Mouse (Mus musculus): ENCODE results near the gene Cyp2g1.
"Not testable (repeated sequence)": the region's sequence is repeated elsewhere in the genome, so short reads cannot be mapped to it uniquely, and the experiment has no call there.

Gene Cyp2g1

GRCm38 (mm10) chr7:26808592-26808991 is at the start of gene Cyp2g1:
Gene Cyp2g1 (plus strand): TSS chr7:26808892.
- no peak for DNase-seq

DNA sequence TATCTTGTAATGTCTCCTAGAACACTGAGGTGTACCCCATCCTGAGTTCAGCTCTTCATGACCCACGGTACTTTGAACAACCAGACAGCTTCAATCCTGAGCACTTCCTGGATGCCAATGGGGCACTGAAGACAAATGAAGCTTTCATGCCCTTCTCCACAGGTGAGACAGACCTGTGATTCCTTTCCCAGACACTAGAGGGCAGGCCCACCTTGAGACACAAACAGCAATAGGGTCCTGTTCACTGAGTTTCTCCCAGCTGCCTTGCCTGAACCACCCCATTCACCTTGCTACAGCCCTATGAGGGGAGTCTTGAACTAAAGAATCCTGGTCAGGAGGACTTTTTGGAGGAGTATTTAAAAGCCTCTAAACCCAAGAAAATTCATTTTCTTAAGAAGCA is 41.6 kb upstream of the Cyp2g1 start:
- DNase-seq: peak; percentile 33 to 73

GRCm38 (mm10) chr7:26769881-26770470 is 38.7 kb upstream of the Cyp2g1 start:
- no peak for DNase-seq

DNA sequence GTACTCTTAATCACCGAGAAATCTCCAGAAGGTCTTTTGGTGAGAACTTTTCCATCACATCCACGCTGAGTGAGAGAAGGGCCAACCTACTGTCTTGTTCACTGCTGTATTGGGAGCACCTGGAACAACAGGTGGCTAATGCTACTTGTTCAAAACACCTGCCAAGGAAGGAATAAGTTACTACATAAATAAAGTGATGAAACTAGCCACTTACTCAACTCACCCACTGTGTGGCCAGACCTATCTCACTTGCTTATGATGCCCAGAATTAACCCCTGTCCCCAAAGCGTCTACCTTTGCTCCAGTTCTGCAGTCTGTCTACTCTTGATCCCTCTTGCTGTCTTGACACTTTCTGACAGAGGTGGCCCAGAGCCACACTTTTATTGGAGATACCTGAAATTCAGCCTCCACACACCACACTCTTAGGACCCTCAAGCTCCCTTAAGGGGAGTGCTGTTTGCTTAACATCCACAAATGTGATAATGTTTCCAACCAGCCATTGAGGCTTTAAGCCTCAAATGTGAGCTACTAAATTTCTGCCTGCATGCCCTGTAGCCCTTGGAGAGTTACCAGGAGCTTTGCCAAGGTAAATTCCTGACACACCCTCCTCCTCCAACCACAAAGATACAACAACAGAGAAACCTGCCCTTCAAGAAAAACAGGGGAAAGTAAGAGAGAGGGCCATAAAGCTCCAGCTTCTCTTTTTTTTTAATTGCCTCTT is 35.7 kb upstream of the Cyp2g1 start:
- DNase-seq: no peak

- peak; percentile 35 to 41 for DNase-seq
Observed at GRCm38 (mm10) chr7:26775866-26776265, 32.8 kb upstream of the Cyp2g1 start.

DNA sequence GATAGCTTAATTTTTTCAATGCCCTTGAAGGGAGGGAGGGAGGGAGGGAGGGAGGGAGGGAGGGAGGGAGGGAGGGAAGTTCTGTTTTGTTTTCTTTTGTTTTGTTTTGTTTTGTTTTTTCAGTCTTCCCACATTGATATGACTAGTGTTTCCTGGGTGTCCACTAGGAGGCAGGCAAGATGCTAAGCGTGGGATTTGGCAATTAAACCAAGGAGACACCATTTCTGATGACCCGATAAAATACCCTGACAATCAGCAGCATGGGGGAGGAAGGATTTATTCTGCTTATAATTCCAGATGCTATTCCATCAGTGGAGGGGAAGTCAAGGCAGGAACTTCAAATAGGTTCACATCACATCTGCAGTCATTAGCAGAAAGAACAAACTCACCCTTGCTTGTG is 30.9 kb upstream of the Cyp2g1 start:
- DNase-seq: peak in 1 of 2 experiments; percentile 55

- peak; percentile 69 to 80 for DNase-seq
Observed at GRCm38 (mm10) chr7:26778474-26778873, 30.2 kb upstream of the Cyp2g1 start.

- no peak for DNase-seq
Observed at GRCm38 (mm10) chr7:26779799-26780416, 28.8 kb upstream of the Cyp2g1 start.

DNA sequence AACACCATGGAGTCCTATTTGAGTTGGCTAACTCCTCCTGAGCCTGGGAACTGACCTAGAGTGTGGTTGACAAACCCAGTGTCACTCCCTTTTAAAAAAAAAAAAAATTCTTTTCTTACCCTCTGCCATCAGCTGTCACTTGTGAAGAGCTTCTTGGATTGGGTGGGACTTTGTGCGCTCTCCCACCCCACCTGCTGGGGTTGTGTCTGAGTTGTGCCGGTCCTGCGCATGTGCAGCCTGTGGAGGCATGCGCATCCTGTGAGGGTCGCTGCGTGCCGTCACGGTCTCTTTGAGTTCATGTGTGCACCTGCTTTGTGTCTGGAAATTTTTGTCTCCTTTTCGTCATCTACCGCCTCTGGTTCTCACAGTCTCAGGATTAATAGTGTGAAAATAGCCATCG is 28.2 kb upstream of the Cyp2g1 start:
- no peak for DNase-seq

- DNase-seq: no peak
Observed at GRCm38 (mm10) chr7:26780998-26781766, 27.5 kb upstream of the Cyp2g1 start.

DNA sequence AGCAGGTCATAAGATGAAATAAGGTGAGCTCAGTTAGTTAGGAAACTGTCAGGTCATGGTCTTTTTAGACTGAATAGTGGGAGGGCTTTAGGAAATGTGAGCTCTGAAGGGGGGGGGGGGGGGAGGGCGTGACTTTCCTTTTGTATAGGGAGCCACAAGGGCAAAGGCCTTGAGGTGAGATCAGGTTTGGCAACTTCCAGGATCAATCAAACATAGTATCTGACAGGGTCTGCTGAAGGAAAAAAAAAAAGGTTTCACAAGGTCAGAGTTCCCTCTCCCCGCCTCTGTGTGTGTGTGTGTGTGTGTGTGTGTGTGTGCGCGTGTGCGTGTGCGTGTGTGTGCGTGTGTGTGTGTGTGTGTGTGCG is 26.9 kb upstream of the Cyp2g1 start:
- DNase-seq: no peak

- peak; percentile 87 to 93 for DNase-seq
Observed at GRCm38 (mm10) chr7:26783163-26783562, 25.5 kb upstream of the Cyp2g1 start.

- not testable (repeated sequence) for DNase-seq
Observed at GRCm38 (mm10) chr7:26786013-26786412, 22.7 kb upstream of the Cyp2g1 start.

DNA sequence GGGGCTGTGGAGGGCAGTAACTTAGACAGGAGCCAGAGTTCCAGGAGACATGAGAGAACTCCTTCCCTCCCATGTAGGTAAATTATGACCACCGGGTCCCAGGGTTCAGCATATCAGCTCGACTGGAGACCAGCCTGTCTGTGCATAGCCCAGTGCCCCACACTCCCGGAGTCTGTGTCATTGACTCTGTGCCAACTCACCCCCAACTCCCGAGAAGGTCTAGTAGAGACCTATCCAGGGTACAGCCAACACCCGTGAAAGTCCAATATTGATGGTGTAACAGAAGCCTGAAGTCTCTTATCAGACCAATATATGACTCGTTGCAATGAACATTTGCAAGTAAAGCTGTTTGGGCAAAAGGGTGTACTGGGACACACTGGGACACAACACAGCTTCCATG is 18.7 kb upstream of the Cyp2g1 start:
- DNase-seq: no peak

DNA sequence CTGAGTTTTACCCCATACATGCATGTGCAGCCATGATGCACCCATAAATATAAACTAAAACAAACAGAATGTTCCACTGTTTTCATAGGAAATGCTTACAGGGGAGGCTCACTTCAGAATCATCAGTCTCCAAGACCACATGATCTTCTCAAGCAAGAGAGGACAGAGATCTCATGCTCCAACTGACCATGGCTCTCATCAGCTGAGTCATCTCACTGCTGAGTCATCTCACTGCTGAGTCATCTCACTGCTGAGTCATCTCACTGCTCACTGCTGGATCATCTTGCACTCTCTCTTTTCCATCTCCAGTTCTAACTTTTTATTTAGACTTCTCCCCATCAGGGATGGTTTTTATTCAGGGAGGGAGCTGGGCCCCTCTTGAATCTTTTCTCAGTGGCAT is 8.6 kb upstream of the Cyp2g1 start:
- no peak for DNase-seq

GRCm38 (mm10) chr7:26800996-26801395 is 7.7 kb upstream of the Cyp2g1 start:
- no peak for DNase-seq

GRCm38 (mm10) chr7:26831556-26832292 is 23.0 kb downstream of the Cyp2g1 start:
- not testable (repeated sequence) for DNase-seq

GRCm38 (mm10) chr7:26832668-26833067 is 24.0 kb downstream of the Cyp2g1 start:
- peak; percentile 56 to 77 for DNase-seq

DNA sequence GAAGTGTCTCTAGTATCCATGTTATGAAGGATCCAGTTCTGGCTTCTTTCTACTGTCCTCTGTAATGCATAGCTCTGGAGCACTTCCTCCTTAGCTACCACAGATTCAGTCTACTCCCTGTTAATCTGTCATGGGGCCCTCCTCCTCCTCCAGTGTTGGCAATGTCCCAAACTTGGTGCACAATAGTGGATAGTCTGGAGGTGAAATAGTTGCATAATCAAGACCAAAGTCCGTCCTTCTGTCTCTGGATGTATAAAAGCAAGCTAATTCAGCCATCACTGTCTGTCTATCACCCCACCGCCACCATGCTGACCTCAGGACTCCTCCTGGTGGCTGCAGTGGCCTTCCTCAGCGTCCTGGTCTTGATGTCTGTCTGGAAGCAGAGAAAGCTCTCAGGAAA is 26.4 kb downstream of the Cyp2g1 start, which contains the start of gene Cyp2a5:
Gene Cyp2a5, plus strand, starts transcription at position 247 of the 400 bp plus-strand sequence.
- peak; percentile 67 to 90 for DNase-seq

- not testable (repeated sequence) for DNase-seq
Observed at GRCm38 (mm10) chr7:26843400-26843799, 34.7 kb downstream of the Cyp2g1 start.

GRCm38 (mm10) chr7:26850063-26850462 is 41.4 kb downstream of the Cyp2g1 start:
- DNase-seq: not testable (repeated sequence)
